Mouse (Mus musculus): ENCODE results near the gene Uts2r. TPM values are rescaled to one million over a fixed set of nuclear protein-coding genes. Genes with fewer than 3 reads are reported as not detected.

Uts2r gene
- polyA plus RNA-seq, 1 experiment from 2014 or later: not detected

DNA sequence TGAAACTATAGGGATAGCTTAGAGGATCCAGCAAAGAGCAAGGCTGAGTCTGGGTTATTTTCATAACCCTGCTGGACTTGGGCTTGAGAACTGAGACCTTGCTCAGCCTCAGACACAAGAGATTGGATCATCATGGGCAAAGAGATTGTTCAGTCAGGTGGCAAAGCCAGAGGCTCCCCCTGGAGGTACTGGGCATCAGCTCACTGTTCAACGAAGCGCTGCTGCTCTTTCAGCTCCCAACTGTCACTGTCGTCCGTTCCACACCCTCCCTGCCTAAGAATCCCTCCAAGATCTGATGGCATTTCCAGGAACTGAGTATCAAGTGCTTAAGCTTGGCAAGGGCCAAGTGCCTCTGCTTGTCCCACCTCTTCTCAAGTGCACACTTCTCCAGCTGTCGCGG is 21.3 kb upstream of the Uts2r start:
- H3K36me3 ChIP-seq (ENCODE audit: inconsistent target): no peaks in the 10 kb centered on the region
- no peak overlapping the region for H3K4me3 ChIP-seq (ENCODE audit: inconsistent target)
- H3K27ac ChIP-seq: no peak overlapping the region
- H3K79me2 ChIP-seq (ENCODE audit: inconsistent target): no peaks in the 10 kb centered on the region
- WGBS (ENCODE audit: missing documents): 52% methylated on average over 6 of the region's 6 CpGs

DNA sequence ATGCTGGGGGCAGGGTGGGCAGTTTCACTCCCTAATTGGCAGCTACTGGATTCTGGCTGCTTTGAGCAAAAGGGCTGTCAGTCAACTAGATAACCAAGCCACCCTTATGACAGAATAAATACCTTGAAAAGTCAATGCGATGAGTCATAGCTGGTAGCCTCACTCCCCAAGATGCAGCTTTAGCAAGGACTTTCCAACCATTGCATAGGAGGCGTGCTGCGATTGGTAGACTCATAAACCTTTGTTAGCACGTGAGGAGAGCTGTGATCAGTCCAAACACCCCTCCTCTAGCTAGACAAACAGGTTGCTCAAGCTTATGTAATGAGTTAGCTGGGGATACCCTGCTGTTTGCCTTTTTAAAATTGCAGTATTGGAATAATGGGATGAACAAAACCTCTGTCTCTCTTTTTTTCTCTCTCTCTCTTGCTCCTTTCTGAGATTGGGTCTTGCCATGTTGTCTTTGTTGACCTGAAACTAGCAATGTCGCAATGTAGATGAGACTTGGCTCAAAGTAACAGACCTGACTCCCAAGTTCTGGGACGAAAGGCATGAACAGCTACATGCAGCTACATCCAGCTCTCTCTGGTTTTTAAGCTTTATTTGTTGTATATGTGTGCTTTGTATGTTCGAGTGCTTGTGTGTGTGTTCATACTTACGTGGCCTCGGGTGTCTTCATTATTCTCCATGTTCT is 16.6 kb upstream of the Uts2r start:
- 91% methylated on average over 9 of the region's 9 CpGs for WGBS (ENCODE audit: missing documents)
- Histone ChIP-seq H3K79me2 (ENCODE audit: inconsistent target) (no peaks in the 10 kb centered on the region), H3K36me3 (ENCODE audit: inconsistent target) (no peaks in the 10 kb centered on the region), H3K4me3 (ENCODE audit: inconsistent target) (no peak overlapping the region), H3K27ac (no peak overlapping the region)

DNA sequence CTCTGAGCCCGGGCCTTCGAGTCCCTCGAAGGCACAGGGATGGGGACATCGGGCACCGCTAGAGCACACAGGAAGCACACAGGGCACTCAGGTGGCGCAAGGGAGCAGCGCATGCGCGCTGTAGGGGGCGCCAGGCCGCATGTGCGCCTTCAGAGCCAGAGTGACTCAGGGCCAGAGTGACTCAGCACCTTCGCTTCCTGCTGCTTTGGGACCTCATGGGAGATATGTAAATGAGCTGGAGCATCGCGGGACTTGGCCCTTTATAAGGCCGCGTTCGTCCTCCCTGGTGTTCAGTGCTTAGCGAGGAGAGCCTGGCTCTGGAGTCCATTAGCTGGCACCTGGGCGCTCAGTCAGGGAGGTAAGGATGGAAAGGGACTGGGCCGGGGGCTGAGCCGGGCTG is 14.2 kb upstream of the Uts2r start, which contains the start of gene Tex19.1:
Gene Tex19.1, plus strand, starts transcription at position 279 of the 400 bp plus-strand sequence.
- Histone ChIP-seq H3K4me3 (ENCODE audit: inconsistent target) (no peak within 1 kb of the TSS), H3K79me2 (ENCODE audit: inconsistent target) (no peaks in the 10 kb centered on the region), H3K27ac (no peak within 1 kb of the TSS), H3K36me3 (ENCODE audit: inconsistent target) (no peaks in the 10 kb centered on the region)
- WGBS (ENCODE audit: missing documents): 97% methylated on average over 22 of the region's 22 CpGs

DNA sequence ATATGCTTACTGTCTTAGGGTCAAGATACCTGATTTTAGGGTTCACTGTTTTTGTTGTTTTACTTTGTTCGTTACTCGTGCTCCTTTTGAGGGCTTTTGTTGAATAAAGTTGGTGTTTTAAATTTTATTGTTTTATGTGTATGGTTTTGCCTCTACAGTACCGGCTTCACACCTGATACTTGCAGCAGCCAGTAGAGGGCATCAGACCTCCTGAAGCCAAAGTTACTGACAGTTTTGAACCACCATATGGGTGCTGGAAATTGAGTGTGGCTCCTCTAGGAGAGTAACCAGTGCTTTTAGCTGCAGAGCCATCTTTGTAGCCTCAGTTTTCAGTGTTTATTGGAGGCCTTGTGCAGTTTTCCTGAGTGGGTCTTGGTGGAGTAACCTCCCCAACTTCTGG is 11.9 kb upstream of the Uts2r start:
- no peaks in the 10 kb centered on the region for H3K36me3 ChIP-seq (ENCODE audit: inconsistent target)
- H3K4me3 ChIP-seq (ENCODE audit: inconsistent target): no peak overlapping the region
- no peak overlapping the region for H3K27ac ChIP-seq
- 83% methylated on average over 3 of the region's 3 CpGs for WGBS (ENCODE audit: missing documents)
- no peaks in the 10 kb centered on the region for H3K79me2 ChIP-seq (ENCODE audit: inconsistent target)

DNA sequence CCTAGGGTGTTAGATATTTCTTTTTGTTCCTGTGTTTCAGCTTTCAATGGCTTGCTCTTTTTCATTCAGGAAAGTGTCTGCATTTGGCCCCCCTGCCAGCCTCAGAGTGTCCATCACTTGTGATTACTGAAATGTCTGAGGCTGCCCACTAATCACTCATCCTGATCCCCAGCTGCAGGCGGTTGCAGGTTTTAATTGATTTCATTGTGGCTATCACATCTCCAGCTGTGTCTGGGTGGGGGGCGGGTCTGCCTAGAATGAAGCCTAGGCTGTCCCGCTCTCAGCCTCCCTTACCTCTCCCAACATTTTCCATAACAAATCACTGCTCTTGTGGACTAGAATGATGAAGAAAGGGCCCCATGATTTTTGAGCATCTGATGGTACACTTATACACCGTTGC is 5.9 kb upstream of the Uts2r start:
- Histone ChIP-seq H3K4me3 (ENCODE audit: inconsistent target) (no peak overlapping the region), H3K79me2 (ENCODE audit: inconsistent target) (no peaks in the 10 kb centered on the region), H3K27ac (no peak overlapping the region), H3K36me3 (ENCODE audit: inconsistent target) (no peaks in the 10 kb centered on the region)
- WGBS (ENCODE audit: missing documents): 77% methylated on average over 4 of the region's 4 CpGs

DNA sequence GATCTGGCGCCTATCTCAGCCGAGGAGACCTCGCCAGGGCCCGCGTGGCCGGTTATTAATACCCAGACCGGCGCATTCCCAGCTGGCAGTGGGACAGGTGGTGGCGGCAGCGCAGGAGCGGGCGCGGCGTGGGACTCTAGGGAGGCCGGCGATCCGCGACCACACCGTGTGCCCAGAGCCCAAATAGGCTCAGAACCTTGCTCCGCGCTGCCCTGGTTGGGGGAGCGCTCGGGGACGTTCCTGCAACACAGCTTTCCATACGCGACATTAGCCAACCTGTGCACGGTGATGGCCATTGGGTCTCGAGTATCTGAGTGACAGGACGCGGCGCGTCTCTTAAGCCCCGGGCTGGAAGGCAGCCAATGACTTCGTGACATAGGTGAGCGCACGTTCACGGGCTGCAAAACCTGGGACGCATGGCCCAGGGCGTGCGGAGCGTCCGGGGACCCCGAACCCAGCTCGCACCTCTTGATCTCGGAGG is 3.6 kb upstream of the Uts2r start:
- Histone ChIP-seq H3K79me2 (ENCODE audit: inconsistent target) (no peaks in the 10 kb centered on the region), H3K27ac (no peak overlapping the region), H3K4me3 (ENCODE audit: inconsistent target) (no peak overlapping the region), H3K36me3 (ENCODE audit: inconsistent target) (no peaks in the 10 kb centered on the region)
- 6% methylated on average over 45 of the region's 45 CpGs for WGBS (ENCODE audit: missing documents)

DNA sequence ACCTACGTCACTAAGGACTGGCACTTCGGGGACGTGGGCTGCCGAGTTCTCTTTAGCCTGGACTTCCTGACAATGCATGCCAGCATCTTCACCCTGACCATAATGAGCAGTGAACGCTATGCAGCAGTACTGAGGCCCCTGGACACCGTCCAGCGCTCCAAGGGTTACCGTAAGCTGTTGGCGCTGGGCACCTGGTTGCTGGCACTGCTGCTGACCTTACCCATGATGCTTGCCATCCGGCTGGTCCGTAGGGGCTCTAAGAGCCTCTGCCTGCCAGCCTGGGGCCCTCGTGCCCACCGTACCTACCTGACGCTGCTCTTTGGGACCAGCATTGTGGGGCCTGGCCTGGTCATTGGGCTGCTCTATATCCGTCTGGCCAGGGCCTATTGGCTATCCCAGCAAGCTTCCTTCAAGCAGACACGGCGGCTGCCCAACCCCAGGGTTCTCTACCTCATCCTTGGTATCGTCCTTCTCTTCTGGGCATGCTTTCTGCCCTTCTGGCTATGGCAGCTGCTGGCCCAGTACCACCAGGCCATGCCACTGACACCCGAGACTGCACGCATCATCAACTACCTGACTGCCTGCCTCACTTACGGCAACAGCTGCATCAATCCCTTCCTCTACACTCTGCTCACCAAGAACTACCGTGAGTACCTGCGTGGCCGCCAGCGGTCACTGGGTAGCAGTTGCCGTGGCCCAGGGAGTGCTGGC is 720 bp downstream of the Uts2r start:
- no peak overlapping the region for H3K4me3 ChIP-seq (ENCODE audit: inconsistent target)
- no peak overlapping the region for H3K27ac ChIP-seq
- no peaks in the 10 kb centered on the region for H3K36me3 ChIP-seq (ENCODE audit: inconsistent target)
- 95% methylated on average over 26 of the region's 26 CpGs for WGBS (ENCODE audit: missing documents)
- no peaks in the 10 kb centered on the region for H3K79me2 ChIP-seq (ENCODE audit: inconsistent target)

DNA sequence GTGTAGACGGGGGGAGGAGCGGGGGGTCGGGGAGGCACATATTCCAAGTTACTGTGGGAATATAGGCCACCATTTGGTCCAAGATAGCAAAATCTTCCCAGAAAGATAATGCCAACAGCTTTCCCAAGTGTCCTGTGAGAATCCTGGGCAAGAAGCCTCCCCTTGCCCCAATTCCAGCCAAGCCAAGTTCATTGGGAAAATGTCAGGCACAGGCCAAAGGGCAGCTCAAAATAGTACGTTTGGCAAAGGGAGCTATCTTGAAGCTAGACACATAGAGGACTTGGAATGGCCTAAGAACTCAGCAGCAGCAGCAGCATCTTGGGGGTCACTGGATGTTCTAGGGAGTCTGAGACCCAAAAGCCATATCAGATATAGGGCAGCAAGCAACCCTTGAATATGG is 3.7 kb downstream of the Uts2r start:
- Histone ChIP-seq H3K79me2 (ENCODE audit: inconsistent target) (no peaks in the 10 kb centered on the region), H3K36me3 (ENCODE audit: inconsistent target) (no peaks in the 10 kb centered on the region), H3K27ac (no peak overlapping the region), H3K4me3 (ENCODE audit: inconsistent target) (no peak overlapping the region)
- WGBS (ENCODE audit: missing documents): 91% methylated on average over 4 of the region's 4 CpGs

DNA sequence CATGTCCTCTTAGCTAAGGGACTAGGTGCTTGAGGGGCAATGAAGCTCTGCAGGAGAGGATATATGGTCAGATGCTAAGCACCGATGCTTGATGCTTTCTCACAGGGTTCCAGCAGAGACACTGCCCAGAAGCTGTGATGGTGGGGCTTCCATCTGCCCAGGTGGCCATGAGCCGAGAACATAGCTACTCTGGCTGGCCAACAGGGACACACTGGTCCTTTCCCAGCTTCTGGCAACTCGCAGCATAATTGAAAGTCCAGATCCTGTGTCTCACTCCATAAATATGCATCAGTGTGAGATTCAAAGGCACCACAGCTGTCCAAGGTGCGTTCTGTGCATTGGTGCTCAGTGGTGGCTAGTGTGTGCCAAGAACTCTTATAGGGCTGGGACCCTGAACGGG is 13.1 kb downstream of the Uts2r start:
- no peaks in the 10 kb centered on the region for H3K36me3 ChIP-seq (ENCODE audit: inconsistent target)
- no peak overlapping the region for H3K27ac ChIP-seq
- WGBS (ENCODE audit: missing documents): 97% methylated on average over 5 of the region's 5 CpGs
- H3K79me2 ChIP-seq (ENCODE audit: inconsistent target): no peaks in the 10 kb centered on the region
- no peak overlapping the region for H3K4me3 ChIP-seq (ENCODE audit: inconsistent target)

DNA sequence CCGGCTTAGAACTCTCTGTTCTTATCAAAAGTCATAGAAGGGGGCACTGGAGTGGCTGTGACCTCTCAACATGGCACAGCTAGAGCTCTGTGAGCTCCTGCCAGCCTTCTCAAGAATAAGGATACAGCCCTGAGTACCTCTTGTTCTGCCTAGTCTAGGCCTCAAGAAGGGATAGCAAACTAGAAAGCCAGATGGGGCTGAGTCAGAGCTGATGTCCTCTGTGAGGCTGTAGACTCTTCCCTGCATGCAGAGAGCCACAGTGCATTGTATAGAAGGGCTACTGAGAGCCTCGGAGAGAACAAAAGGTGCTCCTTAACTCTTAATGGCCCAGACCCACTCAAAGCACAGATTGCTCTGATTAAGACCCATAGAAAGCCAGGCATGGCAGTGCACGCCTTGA is 14.2 kb downstream of the Uts2r start:
- 69% methylated on average over 3 of the region's 3 CpGs for WGBS (ENCODE audit: missing documents)
- no peak overlapping the region for H3K4me3 ChIP-seq (ENCODE audit: inconsistent target)

DNA sequence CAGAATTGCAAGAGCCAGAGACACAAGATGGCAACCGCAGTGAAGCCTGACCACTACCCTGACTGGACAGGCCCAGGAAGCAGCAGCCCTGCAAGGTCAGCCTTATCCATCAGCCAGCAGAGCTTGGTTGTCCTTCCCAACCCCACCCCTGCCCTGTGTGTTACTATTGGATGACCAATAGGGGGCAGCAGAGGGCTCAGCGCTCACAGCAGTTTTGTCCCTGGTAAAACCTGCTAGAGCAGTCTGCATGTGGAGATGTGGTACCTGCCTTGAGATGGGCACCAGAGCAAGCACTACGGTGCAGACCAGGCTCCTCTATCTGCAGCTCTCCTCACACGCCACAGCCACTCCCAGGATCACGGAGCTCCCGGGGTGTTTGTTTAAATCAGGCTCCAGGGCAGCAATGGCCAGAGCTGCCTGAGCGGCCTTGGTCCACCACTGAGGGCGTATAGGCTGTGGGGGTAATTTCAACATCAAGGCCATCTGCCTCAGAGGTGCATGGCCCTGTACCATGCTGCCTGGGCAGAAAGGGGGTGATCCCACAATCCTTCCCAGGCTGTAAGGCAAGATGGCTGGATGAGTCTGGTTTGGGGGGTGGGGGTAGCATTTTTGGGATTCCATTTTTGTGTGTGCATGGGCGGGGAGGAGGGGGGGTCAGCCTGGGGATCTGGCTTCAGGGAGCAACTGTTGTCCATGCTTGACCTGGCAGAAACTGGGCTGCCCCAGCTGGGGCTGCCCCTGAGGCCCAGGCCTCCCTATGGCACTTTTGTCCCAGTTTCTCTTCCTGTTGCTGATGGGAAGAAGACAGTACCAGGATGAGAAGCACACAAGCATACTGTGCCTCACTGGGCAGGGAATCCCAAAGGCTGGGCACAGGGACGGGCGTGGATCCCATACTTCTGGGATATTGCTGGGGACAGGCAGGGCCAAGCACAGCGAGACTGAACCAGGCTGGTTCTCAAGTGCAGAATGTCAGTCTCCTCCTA is 16.5 kb downstream of the Uts2r start:
- Histone ChIP-seq H3K27ac (no peak overlapping the region), H3K79me2 (ENCODE audit: inconsistent target) (no peaks in the 10 kb centered on the region), H3K36me3 (ENCODE audit: inconsistent target) (no peaks in the 10 kb centered on the region), H3K4me3 (ENCODE audit: inconsistent target) (no peak overlapping the region)
- WGBS (ENCODE audit: missing documents): 72% methylated on average over 12 of the region's 12 CpGs

More for the DNA sequence above, 14.2 kb downstream of the Uts2r start:
- Histone ChIP-seq H3K79me2 (ENCODE audit: inconsistent target) (no peaks in the 10 kb centered on the region), H3K27ac (no peak overlapping the region), H3K36me3 (ENCODE audit: inconsistent target) (no peaks in the 10 kb centered on the region)

DNA sequence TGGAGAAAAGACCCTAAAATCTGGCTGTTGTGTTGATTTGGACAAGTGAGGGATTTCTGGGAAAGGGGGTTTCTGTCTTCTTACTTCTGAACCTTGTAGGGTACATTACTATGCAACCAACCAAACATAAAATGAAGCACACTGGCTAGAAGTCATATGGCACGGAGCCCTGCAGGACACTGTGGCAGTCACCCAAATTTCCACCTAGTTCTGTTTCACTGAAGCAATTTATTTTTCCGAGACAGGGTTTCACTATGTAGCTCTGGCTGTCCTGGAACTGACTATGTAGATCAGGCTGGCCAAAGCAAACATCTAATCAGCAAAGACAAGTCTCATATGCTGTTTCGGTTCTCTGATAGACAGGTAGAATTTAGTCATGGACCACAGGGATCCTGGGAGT is 29.6 kb downstream of the Uts2r start:
- H3K4me3 ChIP-seq (ENCODE audit: inconsistent target): no peak overlapping the region
- no peak overlapping the region for H3K27ac ChIP-seq
- no peaks in the 10 kb centered on the region for H3K36me3 ChIP-seq (ENCODE audit: inconsistent target)
- 88% methylated on average over 3 of the region's 3 CpGs for WGBS (ENCODE audit: missing documents)
- H3K79me2 ChIP-seq (ENCODE audit: inconsistent target): no peaks in the 10 kb centered on the region

DNA sequence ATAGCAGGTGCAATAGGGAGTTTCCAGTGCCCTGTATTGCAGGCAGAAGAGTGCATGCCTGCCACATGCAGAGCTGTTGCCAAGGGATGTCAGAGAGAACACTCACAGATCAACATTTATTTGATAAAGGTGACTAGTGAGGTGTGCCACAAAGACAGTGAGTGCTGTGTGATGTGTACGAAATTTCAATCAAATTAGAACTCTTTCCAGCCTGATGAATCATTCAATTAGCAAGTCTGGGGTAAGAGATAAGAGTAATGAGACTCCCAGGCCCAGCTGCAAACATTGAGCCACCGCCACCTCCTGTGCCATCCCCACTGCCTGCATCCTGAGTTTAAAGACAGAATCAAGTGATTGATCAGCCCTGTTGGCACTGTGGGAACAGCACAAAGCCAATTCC is 32.7 kb downstream of the Uts2r start:
- Histone ChIP-seq H3K27ac (no peak overlapping the region), H3K4me3 (ENCODE audit: inconsistent target) (no peak overlapping the region), H3K79me2 (ENCODE audit: inconsistent target) (no peaks in the 10 kb centered on the region), H3K36me3 (ENCODE audit: inconsistent target) (no peaks in the 10 kb centered on the region)
- WGBS (ENCODE audit: missing documents): 92% methylated on average over 2 of the region's 2 CpGs

DNA sequence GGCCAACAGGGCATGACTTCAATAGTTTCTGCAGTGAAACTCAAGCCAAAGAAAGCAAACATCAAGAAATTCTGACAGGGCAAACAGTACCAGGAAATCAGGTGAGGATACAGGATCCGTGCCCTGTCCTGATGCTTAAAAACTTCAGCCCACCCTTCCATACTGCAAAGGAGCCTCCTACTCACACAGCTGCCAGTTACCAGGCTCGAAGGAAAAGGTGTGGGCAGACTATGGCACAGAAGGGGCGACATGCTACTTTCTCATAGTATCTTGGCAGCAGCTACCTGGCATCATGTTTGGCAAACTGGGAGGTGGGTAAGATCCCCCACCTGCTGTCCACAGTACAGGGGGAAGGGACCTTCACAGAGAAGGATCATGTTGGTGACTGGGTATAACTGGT is 33.3 kb downstream of the Uts2r start:
- Histone ChIP-seq H3K4me3 (ENCODE audit: inconsistent target) (no peak overlapping the region), H3K79me2 (ENCODE audit: inconsistent target) (no peaks in the 10 kb centered on the region), H3K36me3 (ENCODE audit: inconsistent target) (no peaks in the 10 kb centered on the region), H3K27ac (no peak overlapping the region)
- 94% methylated on average over 3 of the region's 3 CpGs for WGBS (ENCODE audit: missing documents)

Data from macrophage (primary cell).